Mouse (Mus musculus): ENCODE results near the gene Psmc3. TPM values are rescaled to one million over a fixed set of nuclear protein-coding genes. Genes with fewer than 3 reads are reported as not detected.

Psmc3 gene
- polyA plus RNA-seq, 1 experiment from 2014 or later, result 109 TPM

DNA sequence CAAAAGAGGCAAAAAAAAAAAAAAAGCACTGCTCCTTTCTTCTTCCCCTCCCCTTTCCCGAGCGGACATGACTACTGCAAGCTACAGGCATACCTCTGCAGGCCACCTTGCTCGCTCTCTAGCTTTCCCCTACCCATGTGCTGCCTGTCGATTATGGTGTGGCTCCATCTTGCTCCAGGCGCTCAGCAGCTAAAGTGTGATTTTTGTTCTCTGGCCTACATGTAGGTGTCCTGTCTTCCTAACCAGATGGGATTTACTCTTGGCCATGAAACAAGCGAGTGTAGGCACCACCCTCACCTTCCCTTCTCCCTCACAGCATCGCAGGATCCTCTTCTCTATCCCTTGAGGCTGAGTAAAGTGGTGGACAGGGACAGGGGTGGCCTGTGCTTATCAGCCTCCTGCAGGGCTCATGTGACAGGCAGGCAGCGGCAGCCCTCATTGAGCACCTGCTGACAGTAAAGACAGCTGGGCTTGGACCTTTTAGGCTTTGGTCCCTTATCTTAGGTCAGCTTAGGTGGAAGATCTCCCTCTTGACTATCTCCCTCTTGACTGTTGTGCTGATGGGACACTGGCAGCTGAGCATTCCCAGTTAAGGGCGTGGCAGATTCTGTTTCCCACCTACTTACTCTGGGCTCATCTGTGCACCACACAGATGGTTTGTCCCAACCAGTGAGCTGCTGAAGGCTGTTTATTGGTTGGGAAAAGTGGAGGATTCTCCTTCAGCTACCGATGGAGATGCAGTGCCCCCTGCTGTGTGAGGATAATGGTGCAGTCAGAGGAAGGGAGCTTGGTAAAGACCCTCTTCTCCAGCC is 6.9 kb downstream of the Psmc3 start:
- Histone ChIP-seq H3K9ac (replicated peaks) (no peak overlapping the region; the same call in 1 of the 2 replicates), H3K27ac (ENCODE audit: low read depth) (peak overlapping the region; percentile 30), H3K27me3 (ENCODE audit: insufficient read depth, low read length) (no peaks in the 10 kb centered on the region), H3K9me3 (ENCODE audit: low read length) (no peaks in the 10 kb centered on the region), H3K4me3 (ENCODE audit: low read depth, low read length) (no peak overlapping the region), H3K4me1 (ENCODE audit: insufficient read depth) (peaks cover 7% of the 10 kb centered on the region; the same call in 1 of the 2 replicates), H3K4me2 (ENCODE audit: low read depth, low read length) (no peak overlapping the region), H3K36me3 (replicated peaks; ENCODE audit: insufficient read depth, low read length) (peaks cover 71% of the 10 kb centered on the region)
- 67% methylated on average over 10 of the region's 10 CpGs for WGBS (ENCODE audit: insufficient replicate concordance)
- DNase-seq (peak; percentile 50), ATAC-seq (peak; percentile 90)
- TF ChIP-seq EP300 (IDR thresholded peaks at IDR 0.05; ENCODE audit: low read depth) (0 out of 2 replicates have a peak, but pooled peaks have one; percentile 53), CTCF (IDR thresholded peaks at IDR 0.05; ENCODE audit: low read depth) (peak; percentile 77)

DNA sequence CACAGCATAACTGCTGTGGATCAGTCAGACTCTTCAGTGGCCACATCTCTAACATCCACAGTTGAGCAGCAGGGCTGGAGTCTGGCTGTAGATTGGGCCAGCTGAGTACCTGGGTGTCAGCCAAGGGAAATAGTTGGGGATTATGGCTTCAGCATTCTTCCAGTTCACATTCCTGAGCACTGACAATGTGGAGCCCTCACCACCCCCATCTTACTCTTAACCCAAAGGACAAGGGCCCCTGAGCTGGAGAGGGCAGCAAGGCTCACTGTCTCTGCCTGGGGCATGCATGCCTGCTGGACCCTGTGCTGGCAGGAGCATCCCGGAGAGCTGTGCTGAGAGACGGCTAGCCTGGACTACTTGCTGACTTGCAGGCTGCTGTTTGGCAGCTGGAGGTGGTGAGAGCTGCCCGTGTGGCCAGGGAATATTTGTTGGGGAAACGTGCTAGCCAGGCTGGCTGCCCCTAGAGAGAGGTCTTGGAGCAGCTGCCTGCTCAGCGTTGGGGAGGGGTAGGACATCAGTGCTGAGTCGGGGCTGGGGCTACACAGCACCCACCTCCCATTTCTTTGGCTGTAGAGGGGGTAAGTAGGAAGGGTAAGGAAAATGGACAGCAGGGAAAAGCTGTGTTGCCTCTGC is 8.2 kb downstream of the Psmc3 start:
- H3K27me3 ChIP-seq (ENCODE audit: insufficient read depth, low read length), result no peaks in the 10 kb centered on the region
- H3K9ac ChIP-seq (replicated peaks), result no peak overlapping the region
- H3K4me1 ChIP-seq (ENCODE audit: insufficient read depth), result peaks cover 7% of the 10 kb centered on the region; the same call in 1 of the 2 replicates
- no peak for DNase-seq
- H3K9me3 ChIP-seq (ENCODE audit: low read length), result no peaks in the 10 kb centered on the region
- TF ChIP-seq CTCF (IDR thresholded peaks at IDR 0.05; ENCODE audit: low read depth) (no peak), EP300 (IDR thresholded peaks at IDR 0.05; ENCODE audit: low read depth) (no peak)
- WGBS (ENCODE audit: insufficient replicate concordance), result 80% methylated on average over 6 of the region's 6 CpGs
- no peak overlapping the region for H3K4me3 ChIP-seq (ENCODE audit: low read depth, low read length)
- H3K27ac ChIP-seq (ENCODE audit: low read depth), result no peak overlapping the region
- H3K4me2 ChIP-seq (ENCODE audit: low read depth, low read length), result no peak overlapping the region
- peaks cover 59% of the 10 kb centered on the region for H3K36me3 ChIP-seq (replicated peaks; ENCODE audit: insufficient read depth, low read length)
- ATAC-seq, result no peak

DNA sequence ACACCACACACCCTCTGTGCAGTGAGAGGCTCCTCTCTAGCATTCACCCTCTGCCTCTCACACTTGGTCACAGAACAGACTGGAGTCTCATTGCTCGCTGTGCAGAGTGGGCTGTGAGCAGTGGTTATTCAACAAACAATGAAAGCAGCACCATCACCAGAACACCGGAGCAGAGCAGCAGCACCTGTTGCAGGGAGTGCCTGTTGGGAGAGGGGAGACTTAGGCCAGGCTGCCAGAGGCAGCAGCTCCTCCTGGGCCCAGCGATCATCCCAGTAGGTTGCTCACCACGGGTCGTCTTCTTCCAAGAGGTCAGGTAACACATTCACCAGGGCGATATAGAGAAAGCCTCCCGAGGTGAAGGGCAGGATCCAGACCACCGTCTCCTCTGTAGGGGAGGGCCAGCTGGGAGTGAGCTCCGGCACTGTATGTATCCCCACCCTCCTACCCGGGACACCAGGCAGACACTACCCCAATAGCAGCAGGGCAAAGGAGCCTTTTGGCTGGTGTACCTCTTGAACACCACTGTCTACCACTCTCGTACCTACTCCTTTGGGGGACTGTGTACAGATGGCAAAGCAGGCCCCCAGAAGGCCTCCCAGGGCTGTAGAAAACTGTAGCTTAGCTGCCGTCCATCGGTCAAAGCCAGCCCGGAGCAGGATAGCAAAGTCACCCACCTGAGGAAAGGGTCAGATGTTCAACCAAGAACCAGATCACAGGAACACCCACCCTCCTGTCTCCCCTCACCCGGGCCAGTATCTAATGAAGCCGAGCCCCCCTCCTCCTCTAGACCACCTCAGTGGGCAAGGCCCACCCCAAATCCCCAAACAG is 9.2 kb downstream of the Psmc3 start:
- Histone ChIP-seq H3K9ac (replicated peaks) (no peak overlapping the region), H3K4me2 (ENCODE audit: low read depth, low read length) (no peak overlapping the region), H3K36me3 (replicated peaks; ENCODE audit: insufficient read depth, low read length) (peaks cover 49% of the 10 kb centered on the region), H3K27me3 (ENCODE audit: insufficient read depth, low read length) (no peaks in the 10 kb centered on the region), H3K9me3 (ENCODE audit: low read length) (no peaks in the 10 kb centered on the region), H3K27ac (ENCODE audit: low read depth) (no peak overlapping the region), H3K4me1 (ENCODE audit: insufficient read depth) (peaks cover 7% of the 10 kb centered on the region; the same call in 1 of the 2 replicates), H3K4me3 (ENCODE audit: low read depth, low read length) (no peak overlapping the region)
- 90% methylated on average over 16 of the region's 16 CpGs for WGBS (ENCODE audit: insufficient replicate concordance)
- TF ChIP-seq EP300 (IDR thresholded peaks at IDR 0.05; ENCODE audit: low read depth) (no peak), CTCF (IDR thresholded peaks at IDR 0.05; ENCODE audit: low read depth) (no peak)
- DNase-seq, result no peak
- no peak for ATAC-seq

DNA sequence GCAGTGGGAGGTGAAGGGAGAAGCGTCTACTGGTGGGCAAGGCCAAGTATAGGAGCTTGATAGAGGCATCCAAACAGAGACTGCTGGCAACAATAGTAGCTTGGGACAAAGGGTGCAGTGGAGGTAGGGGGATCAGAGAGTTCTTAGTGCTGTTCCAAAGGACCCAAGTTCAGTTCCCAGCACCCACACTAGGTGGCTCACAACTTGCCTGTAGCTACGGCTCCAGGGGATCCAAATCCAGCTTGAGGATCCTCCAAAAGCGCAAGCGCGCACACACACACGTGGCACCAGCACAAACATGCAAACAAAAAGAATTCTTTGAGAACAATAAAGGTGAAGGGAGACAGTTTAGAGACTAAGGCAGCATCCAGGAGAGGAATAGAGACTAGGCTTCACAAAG is 10.4 kb downstream of the Psmc3 start:
- no peak overlapping the region for H3K4me2 ChIP-seq (ENCODE audit: low read depth, low read length)
- TF ChIP-seq CTCF (IDR thresholded peaks at IDR 0.05; ENCODE audit: low read depth) (peak; percentile 22; the same call in 1 of the 2 replicates), EP300 (IDR thresholded peaks at IDR 0.05; ENCODE audit: low read depth) (no peak)
- H3K4me3 ChIP-seq (ENCODE audit: low read depth, low read length), result no peak overlapping the region
- no peak for DNase-seq
- no peak overlapping the region for H3K27ac ChIP-seq (ENCODE audit: low read depth)
- H3K27me3 ChIP-seq (ENCODE audit: insufficient read depth, low read length), result no peaks in the 10 kb centered on the region
- 87% methylated on average over 6 of the region's 6 CpGs for WGBS (ENCODE audit: insufficient replicate concordance)
- no peak for ATAC-seq
- H3K4me1 ChIP-seq (ENCODE audit: insufficient read depth), result peaks cover 16% of the 10 kb centered on the region
- H3K9ac ChIP-seq (replicated peaks), result no peak overlapping the region
- peaks cover 38% of the 10 kb centered on the region for H3K36me3 ChIP-seq (replicated peaks; ENCODE audit: insufficient read depth, low read length)
- no peaks in the 10 kb centered on the region for H3K9me3 ChIP-seq (ENCODE audit: low read length)

DNA sequence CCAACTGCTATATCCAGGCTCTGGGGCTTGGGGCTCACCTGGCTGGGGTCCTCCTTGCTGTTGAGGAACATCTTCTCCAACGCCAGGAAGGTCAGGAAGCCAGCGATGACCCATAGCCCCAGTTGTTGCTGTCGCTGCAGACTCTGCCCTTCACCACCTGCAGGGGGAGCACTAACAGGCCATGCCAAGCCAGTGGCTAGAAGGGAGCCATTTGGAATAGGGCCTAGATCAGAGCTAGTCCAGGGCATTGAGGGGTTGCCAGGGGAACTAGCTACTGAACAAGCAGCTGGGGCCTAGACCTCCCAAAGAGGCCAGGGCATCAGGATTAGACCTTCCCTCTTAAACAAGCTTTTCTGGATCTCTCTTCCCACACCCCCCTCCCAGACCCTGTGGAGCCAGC is 11.7 kb downstream of the Psmc3 start:
- Histone ChIP-seq H3K4me3 (ENCODE audit: low read depth, low read length) (no peak overlapping the region), H3K36me3 (replicated peaks; ENCODE audit: insufficient read depth, low read length) (peaks cover 30% of the 10 kb centered on the region), H3K9me3 (ENCODE audit: low read length) (no peaks in the 10 kb centered on the region), H3K4me2 (ENCODE audit: low read depth, low read length) (no peak overlapping the region), H3K27me3 (ENCODE audit: insufficient read depth, low read length) (no peaks in the 10 kb centered on the region), H3K4me1 (ENCODE audit: insufficient read depth) (peaks cover 21% of the 10 kb centered on the region), H3K27ac (ENCODE audit: low read depth) (no peak overlapping the region), H3K9ac (replicated peaks) (no peak overlapping the region)
- 31% methylated on average over 3 of the region's 3 CpGs for WGBS (ENCODE audit: insufficient replicate concordance)
- ATAC-seq (no peak), DNase-seq (peak; percentile 66)
- TF ChIP-seq EP300 (IDR thresholded peaks at IDR 0.05; ENCODE audit: low read depth), result no peak
- TF ChIP-seq CTCF (IDR thresholded peaks at IDR 0.05; ENCODE audit: low read depth), result peak; percentile 89

DNA sequence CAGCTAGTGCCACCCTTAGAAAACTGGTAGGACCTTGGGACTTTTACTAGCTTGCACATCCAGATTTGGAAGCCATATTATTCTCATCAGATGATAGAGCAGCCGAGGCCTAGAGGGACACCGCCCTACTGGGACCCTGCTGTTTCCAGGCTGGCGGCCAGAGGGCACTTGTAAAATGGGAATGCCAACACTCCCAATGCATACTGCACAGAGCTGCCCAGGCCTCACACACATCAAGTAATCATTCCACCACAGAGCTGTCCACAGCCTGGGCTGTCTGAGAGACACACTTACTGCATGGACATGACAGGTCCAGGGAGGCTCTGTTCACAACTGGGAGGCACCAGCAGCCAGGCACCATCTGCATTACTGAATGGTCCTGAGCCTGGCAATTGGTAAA is 12.6 kb downstream of the Psmc3 start:
- peaks cover 24% of the 10 kb centered on the region for H3K4me1 ChIP-seq (ENCODE audit: insufficient read depth)
- DNase-seq (no peak), ATAC-seq (no peak)
- H3K9ac ChIP-seq (replicated peaks), result no peak overlapping the region
- no peak overlapping the region for H3K4me2 ChIP-seq (ENCODE audit: low read depth, low read length)
- H3K4me3 ChIP-seq (ENCODE audit: low read depth, low read length), result no peak overlapping the region
- H3K9me3 ChIP-seq (ENCODE audit: low read length), result no peaks in the 10 kb centered on the region
- H3K36me3 ChIP-seq (replicated peaks; ENCODE audit: insufficient read depth, low read length), result peaks cover 27% of the 10 kb centered on the region
- TF ChIP-seq CTCF (IDR thresholded peaks at IDR 0.05; ENCODE audit: low read depth) (no peak), EP300 (IDR thresholded peaks at IDR 0.05; ENCODE audit: low read depth) (no peak)
- WGBS (ENCODE audit: insufficient replicate concordance), result 85% methylated on average over 3 of the region's 3 CpGs
- H3K27ac ChIP-seq (ENCODE audit: low read depth), result no peak overlapping the region
- no peaks in the 10 kb centered on the region for H3K27me3 ChIP-seq (ENCODE audit: insufficient read depth, low read length)
